Mouse (Mus musculus) lung, postnatal 0 days (tissue): ENCODE results near the gene Pdk1. TPM values are rescaled to one million over a fixed set of nuclear protein-coding genes. Genes with fewer than 3 reads are reported as not detected.

Source experiments
- ATAC-seq: fragments of 200-750 bp; cut with Nextera tagmentation; 2 replicates; pipeline ENCODE4 v1.8.0; 2017; ENCODE audit warnings: moderate library complexity
- DNase-seq: peaks from one replicate; pipeline ENCODE4 v3.0.0-alpha.2; 2016; ENCODE audit warnings: low spot score
- H3K27ac ChIP-seq: fragments of 300-500 bp; sonication (generic); 2 replicates; pipeline ENCODE4 v1.5.1; 2014; ENCODE audit warnings: antibody characterized with exemption, mild to moderate bottlenecking, low read length, mixed read lengths
- H3K27me3 ChIP-seq: fragments of 300-500 bp; sonication (generic); replicated peaks from 2 replicates; pipeline ENCODE4 v1.6.1; 2014; ENCODE audit warnings: low read length, mixed read lengths; ENCODE audit not compliant: insufficient read depth
- H3K36me3 ChIP-seq: fragments of 300-500 bp; sonication (generic); 2 replicates; pipeline ENCODE4 v1.6.1; 2014; ENCODE audit warnings: low read length, mixed read lengths; ENCODE audit not compliant: insufficient read depth
- H3K4me1 ChIP-seq: fragments of 300-500 bp; sonication (generic); 2 replicates; pipeline ENCODE4 v1.6.1; 2014; ENCODE audit warnings: antibody characterized with exemption, low read depth, low read length, mixed read lengths; ENCODE audit not compliant: insufficient read depth
- H3K4me2 ChIP-seq: fragments of 300-500 bp; sonication (generic); replicated peaks from 2 replicates; pipeline ENCODE4 v1.6.1; 2014; ENCODE audit warnings: low read depth, mild to moderate bottlenecking, low read length, moderate library complexity, mixed read lengths
- H3K4me3 ChIP-seq: fragments of 300-500 bp; sonication (generic); 2 replicates; pipeline ENCODE4 v1.5.1; 2014; ENCODE audit warnings: low read depth, low read length
- H3K9ac ChIP-seq: fragments of 300-500 bp; sonication (generic); replicated peaks from 2 replicates; pipeline ENCODE4 v1.6.1; 2014; ENCODE audit warnings: low read depth, mild to moderate bottlenecking
- H3K9me3 ChIP-seq: fragments of 300-500 bp; sonication (generic); 2 replicates; pipeline ENCODE4 v1.6.1; 2016; ENCODE audit warnings: low read length, mixed read lengths
- CTCF ChIP-seq: IDR thresholded peaks from 2 replicates; pipeline ENCODE4 v1.5.1; 2016; ENCODE audit warnings: antibody characterized with exemption, mild to moderate bottlenecking
- EP300 ChIP-seq: IDR thresholded peaks from 2 replicates; pipeline ENCODE4 v1.6.1; 2016; ENCODE audit warnings: antibody characterized with exemption, mild to moderate bottlenecking, control low read depth
- WGBS: fragments of 180-500 bp; shearing (Covaris S2); extraction: QIAGEN DNeasy Blood & Tissue Kit; methylation state at CpG from one replicate; pipeline ENCODE4 v1.1.7; 2014; 5-methylcytosine and 5-hydroxymethylcytosine counted together
- polyA plus RNA-seq: library from polyadenylated mRNA; unstranded; fragments of >200 nt; fragmentation: Nextera tagmentation; extraction: Ambion mirVana; gene quantifications from 2 replicates; pipeline ENCODE4 v1.2.1, GENCODE M21; 2015

Gene Pdk1
- polyA plus RNA-seq, 1 experiment from 2014 or later: 21.1 TPM

DNA sequence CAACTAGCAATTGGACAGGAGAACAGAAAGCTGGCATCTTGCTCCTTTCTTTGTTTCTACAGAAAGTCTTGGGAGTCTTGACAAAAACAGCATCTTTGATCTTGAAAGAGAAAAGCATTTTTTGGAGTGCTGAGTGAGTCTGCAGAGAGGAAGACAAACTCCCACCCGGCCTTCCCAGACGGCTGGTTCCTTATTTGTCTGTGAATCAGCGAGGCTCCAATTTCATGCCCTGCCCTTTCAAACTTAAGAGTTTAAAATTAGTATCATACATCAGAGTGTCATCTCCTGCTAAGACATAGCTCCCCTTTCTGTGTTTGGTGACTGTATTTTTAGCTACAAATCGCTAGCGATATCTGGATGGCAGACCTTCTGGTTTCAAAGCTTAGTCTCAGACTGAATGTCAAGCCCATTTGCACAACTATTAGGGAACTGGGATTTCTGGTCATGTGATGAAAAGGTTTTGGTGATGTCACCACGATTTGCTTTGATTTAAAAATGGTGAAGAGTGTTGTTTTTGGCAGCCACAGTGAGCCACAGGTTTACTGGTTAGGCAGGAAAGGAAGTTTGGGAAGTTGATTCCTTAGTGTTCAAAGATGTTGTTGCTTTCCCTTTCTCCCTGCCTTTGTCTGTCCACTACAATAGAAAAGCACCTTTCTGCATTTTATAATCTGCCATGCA lies 65.8 kb downstream of the Pdk1 start:
- WGBS: 44% methylated on average over 6 of the region's 6 CpGs
- no peak overlapping the region for H3K27ac ChIP-seq

GRCm38 (mm10) chr2:71941005-71941720 lies 68.1 kb downstream of the Pdk1 start:
- Histone ChIP-seq H3K36me3 (no peaks in the 10 kb centered on the region), H3K4me1 (no peaks in the 10 kb centered on the region), H3K27ac (no peak overlapping the region), H3K9ac (no peak overlapping the region), H3K4me3 (no peak overlapping the region), H3K4me2 (no peak overlapping the region), H3K9me3 (no peaks in the 10 kb centered on the region), H3K27me3 (no peaks in the 10 kb centered on the region)
- no peak for ATAC-seq
- no peak for DNase-seq
- TF ChIP-seq EP300: no peak
- TF ChIP-seq CTCF: no peak
- WGBS: 91% methylated on average over 3 of the region's 3 CpGs

More for the DNA sequence above, 65.8 kb downstream of the Pdk1 start:
- no peak for TF ChIP-seq CTCF
- H3K9ac ChIP-seq: no peak overlapping the region
- DNase-seq (no peak), ATAC-seq (no peak)
- no peaks in the 10 kb centered on the region for H3K9me3 ChIP-seq
- H3K4me2 ChIP-seq: no peak overlapping the region
- H3K4me1 ChIP-seq: no peaks in the 10 kb centered on the region
- no peaks in the 10 kb centered on the region for H3K36me3 ChIP-seq
- H3K27me3 ChIP-seq: no peaks in the 10 kb centered on the region
- no peak overlapping the region for H3K4me3 ChIP-seq

DNA sequence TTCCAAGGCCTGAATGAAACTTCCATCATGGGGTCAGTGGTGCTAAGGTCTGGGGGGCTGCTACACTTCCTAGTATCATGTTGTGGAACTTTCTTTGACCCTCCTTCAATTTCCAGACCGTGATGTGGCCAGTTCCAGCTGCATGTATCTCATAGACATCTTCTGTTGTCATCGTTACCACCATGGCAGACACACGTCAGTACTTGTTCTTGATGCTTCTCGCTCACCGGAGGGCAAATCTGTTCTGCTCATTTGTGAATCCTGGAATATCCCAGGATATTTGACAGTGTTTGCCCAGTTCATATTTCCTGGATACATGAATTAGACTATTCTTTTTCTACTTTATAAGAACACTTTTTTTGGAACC lies 68.7 kb downstream of the Pdk1 start:
- Histone ChIP-seq H3K9me3 (no peaks in the 10 kb centered on the region), H3K4me1 (no peaks in the 10 kb centered on the region), H3K27ac (no peak overlapping the region), H3K4me3 (no peak overlapping the region), H3K9ac (no peak overlapping the region), H3K27me3 (no peaks in the 10 kb centered on the region), H3K36me3 (no peaks in the 10 kb centered on the region), H3K4me2 (no peak overlapping the region)
- TF ChIP-seq EP300: no peak
- ATAC-seq (no peak), DNase-seq (no peak)
- 88% methylated on average over 5 of the region's 5 CpGs for WGBS

DNA sequence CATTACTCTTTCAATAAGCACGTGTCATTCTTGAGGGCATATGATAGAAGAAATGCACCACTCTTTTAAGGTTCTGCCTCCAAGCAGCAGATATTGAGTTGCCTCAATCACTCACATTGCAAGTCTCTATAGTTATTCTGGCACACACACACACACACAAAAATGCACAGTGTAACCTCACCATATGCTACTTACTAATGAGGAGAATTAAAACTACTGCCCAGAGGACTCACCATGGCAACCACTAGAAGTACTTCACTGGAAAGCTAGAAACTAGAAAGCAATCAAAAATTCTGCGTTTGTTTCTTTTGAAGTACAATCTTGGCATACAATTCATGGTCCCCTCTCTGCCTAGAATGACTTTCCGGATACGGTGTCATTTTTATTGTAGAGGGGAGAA lies 78.2 kb downstream of the Pdk1 start:
- H3K27ac ChIP-seq: no peak overlapping the region
- no peaks in the 10 kb centered on the region for H3K27me3 ChIP-seq
- no peaks in the 10 kb centered on the region for H3K4me1 ChIP-seq
- no peak overlapping the region for H3K4me3 ChIP-seq
- no peaks in the 10 kb centered on the region for H3K36me3 ChIP-seq
- no peak overlapping the region for H3K4me2 ChIP-seq
- H3K9me3 ChIP-seq: no peaks in the 10 kb centered on the region
- ATAC-seq: no peak
- no peak overlapping the region for H3K9ac ChIP-seq
- TF ChIP-seq CTCF: no peak
- TF ChIP-seq EP300: no peak
- 63% methylated on average over 4 of the region's 4 CpGs for WGBS
- no peak for DNase-seq

Other genes starting within 250 kb of the Pdk1 start
- 78.2 and 79.1 TPM in 2 replicates for gene Itga6, start 127.6 kb upstream of the Pdk1 start, polyA plus RNA-seq
- 4.4 and 5.0 TPM in 2 replicates for gene Rapgef4, start 108.0 kb downstream of the Pdk1 start, polyA plus RNA-seq